Mouse (Mus musculus) urinary bladder, postnatal 4 days (tissue): Measurements from ENCODE around the gene Ttc9c.

Source experiments
- DNase-seq, 2 experiments: peaks; one replicate each; pipeline ENCODE4 v3.0.0; 2021 to 2022; ENCODE audit warnings: low spot score in 2 of 2

The Ttc9c gene

GRCm38 (mm10) chr19:8830664-8831063 is 11.5 kb upstream of the Ttc9c start:
- DNase-seq = no peak

DNA sequence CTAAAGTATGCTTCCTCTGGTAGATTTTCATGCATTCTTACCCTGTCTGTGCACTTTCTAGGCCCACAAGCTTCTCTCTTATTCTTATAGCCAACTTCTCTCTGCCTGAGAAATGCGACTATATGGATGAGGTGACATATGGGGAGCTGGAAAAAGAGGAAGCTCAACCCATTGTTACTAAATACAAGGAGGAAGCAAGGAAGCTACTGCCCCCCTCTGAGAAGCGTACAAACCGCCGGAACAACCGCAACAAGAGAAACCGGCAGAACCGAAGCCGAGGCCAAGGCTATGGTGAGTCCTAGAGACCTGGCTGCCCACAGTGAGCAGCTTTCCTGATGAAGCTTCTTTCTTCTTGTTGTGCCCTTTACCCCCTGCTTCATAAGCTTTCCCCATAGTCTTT is 10.5 kb upstream of the Ttc9c start, which contains the start of gene AC129217.1:
Gene AC129217.1, plus strand, starts transcription at position 114 of the 400 bp plus-strand sequence.
- DNase-seq = no peak

DNA sequence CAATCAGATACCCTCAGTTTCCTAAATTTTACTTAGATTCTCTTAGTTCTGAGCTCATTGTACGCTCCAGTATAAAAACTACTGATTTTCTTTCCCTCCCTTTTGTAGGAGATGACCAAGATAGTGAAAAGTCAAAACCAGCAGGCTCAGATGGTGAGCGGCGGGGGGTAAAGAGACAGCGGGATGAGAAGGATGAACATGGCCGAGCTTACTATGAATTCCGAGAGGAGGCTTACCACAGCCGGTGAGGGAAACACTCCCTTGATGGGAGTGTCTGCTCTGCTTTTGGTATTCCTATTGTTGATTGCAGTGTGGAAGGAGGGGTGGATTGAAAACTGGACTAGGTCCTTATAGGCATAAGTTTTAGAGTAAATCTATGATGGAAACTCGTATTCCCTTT is 3.6 kb upstream of the Ttc9c start:
- DNase-seq = no peak

DNA sequence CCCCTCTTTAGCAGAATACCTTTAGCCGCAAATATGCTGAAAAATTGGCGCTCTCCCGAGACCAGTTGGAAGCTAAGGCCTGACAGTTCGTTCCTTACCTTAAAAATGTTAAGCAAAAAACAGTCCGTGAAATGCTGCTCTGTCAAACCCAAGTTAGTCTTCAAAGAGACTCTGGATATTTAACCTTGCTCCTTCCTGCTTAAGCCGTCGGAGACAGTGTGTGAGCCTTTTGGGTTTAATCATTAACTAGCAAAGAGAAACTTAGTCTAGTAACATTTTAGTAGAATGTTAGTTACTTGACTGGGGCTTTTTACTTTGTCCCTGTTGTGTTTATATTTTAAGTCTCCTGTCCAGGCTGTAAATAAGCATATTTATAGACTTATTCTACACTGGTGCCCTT is 2.0 kb upstream of the Ttc9c start:
- DNase-seq = no peak

DNA sequence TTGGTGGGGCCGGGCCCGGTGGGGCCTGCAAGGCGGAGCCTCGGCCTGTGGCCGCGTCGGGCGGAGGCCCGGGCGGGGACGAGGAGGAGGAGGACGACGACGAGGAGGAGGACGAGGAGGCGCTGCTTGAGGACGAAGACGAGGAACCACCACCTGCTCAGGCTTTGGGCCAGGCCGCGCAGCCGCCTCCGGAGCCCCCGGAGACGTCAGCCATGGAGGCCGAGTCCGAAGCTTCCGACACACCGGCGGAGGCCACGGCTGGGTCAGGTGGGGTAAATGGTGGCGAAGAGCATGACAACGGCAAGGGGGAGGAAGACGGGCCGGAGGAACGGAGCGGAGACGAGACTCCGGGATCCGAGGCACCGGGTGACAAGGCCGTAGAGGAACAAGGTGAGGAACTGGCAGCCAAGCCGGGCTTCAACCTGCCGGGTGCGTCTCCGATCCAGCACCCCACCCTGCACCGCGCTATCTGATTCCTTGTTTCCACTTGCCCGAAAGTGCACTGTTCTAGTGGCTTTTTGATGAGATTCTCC is 1.4 kb upstream of the Ttc9c start:
- no peak for DNase-seq

DNA sequence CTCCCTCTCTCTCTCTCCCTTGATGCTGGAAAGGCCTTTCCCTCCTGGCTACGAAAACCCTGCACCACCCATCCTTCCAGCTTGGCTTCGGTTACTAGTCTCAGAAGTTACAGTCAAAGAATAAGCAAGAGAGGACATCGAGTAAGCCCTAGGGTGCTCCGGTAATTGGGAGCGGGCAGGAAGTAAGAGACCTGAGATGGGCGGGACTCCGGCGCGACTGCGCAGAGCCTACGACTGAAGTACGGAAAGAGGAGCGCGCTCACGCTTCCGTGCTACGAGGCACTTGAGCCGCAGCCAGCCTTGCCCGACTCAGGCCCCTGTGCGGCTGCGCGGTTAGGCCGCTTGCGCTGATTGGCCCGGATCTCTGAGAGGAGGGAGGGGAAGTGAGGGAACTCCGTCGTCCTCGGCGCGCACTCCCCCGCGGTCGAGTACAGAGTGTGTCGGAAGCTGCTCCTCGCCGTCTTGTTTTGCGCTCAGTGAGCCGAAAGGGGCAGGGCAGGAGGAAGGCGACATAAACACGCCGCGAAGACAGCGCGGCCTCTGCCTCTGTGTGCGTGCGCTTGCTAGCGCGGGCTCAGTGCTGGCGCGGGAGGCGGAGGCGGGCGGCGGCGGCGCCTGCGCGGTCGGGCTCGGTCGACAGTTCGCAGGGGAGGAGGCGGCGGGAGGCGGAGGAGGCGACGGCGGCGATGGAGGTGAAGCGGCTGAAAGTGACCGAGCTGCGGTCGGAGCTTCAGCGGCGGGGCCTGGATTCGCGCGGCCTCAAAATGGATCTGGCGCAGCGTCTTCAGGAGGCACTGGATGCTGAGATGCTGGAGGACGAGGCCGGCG is 677 bp upstream of the Ttc9c start, which contains the start of gene Hnrnpul2:
Gene Hnrnpul2, plus strand, starts transcription at position 415 of the 828 bp plus-strand sequence.
- peak; percentile 98 for DNase-seq

- DNase-seq = no peak
Measured at GRCm38 (mm10) chr19:8818301-8818798, 783 bp downstream of the Ttc9c start.

- no peak for DNase-seq
Measured at GRCm38 (mm10) chr19:8817001-8817400, 2.1 kb downstream of the Ttc9c start.

GRCm38 (mm10) chr19:8815812-8816211 is 3.3 kb downstream of the Ttc9c start:
- no peak for DNase-seq

GRCm38 (mm10) chr19:8806810-8807209 is 12.3 kb downstream of the Ttc9c start:
- DNase-seq = no peak

- no peak for DNase-seq
Measured at GRCm38 (mm10) chr19:8803879-8804660, 15.1 kb downstream of the Ttc9c start.

DNA sequence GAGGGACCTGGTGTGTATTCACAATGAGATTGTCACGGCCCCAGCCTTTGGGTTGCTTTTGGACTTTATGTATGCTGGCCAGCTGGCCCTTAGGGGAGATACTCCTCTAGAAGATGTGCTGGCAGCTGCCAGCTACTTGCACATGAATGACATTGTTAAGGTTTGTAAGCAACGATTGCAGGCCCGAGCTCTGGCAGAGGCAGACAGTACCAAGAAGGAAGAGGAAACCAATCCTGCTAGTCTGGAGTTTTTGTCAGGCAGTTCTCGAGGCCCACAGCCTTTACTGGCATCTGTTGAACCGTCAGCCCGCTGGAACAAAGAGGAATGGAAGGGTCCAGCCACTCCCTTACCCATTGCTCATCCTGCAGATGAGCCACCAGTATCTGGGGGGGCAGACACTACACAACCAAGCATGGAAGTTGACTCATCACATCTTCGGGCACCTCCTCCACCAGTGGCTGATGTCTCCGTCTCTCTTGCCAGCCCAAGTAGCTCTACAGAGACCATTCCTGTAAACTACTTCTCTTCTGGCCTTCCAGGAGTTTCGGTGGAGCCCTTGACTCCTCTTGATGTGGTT is 15.8 kb downstream of the Ttc9c start:
- no peak for DNase-seq

DNA sequence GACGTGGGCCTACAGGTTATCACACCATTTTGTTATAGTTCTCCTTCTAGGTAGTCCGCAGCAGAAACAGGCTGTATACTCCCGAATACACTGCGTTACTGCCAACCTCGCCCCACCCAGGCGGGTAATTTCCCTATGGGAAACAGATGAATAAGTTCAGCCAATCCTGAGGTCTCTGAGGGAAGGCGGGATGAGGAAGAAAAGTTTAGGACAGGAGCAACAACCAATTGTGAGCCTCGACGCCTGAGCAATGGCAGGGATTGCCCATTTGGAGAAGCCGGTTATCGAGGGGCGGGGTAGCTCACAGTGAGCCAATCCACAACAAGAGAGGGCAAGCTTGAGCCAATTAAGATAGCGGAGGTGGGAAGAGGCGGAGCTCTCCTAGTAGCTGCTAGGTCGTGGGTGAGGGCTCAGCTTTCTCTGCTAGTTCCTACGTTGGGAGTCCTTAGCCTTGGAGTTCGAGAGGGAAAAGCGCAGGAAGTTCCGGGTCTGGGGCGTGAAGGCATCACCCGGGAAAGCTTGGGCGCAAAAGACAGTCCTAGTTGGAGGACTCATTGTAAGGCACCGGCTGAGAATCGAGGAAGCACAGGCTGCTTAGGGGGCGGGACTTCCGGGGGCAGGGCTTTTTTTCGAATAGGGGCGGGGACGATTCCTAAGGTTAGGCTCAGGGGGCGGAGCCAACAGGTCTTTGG is 16.9 kb downstream of the Ttc9c start, which contains the start of gene Zbtb3:
Gene Zbtb3, plus strand, starts transcription at position 426 of the 692 bp plus-strand sequence.
- peak; percentile 92 to 93 for DNase-seq

DNA sequence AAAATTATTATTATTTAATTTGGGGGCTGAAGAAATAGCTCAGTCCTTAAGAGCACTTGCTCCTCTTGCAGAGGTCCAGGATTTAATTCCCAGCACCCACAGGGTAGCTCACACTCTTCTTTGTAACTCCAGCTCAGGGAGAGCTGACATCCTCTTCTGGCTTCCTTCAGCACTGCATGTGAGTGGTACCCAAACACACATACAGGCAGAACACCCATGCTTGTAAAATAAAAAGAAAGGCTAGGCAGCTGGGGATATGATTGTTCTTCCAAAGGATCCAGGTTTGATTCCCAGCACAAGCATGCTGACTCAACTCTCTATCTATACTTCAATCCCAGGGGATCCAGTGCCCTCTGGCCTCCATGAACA is 20.2 kb downstream of the Ttc9c start:
- DNase-seq = no peak

GRCm38 (mm10) chr19:8798264-8798946 is 20.7 kb downstream of the Ttc9c start, which contains the start of gene Polr2g:
Polr2g (minus strand) TSS chr19:8798577.
- peak; percentile 86 to 89 for DNase-seq

DNA sequence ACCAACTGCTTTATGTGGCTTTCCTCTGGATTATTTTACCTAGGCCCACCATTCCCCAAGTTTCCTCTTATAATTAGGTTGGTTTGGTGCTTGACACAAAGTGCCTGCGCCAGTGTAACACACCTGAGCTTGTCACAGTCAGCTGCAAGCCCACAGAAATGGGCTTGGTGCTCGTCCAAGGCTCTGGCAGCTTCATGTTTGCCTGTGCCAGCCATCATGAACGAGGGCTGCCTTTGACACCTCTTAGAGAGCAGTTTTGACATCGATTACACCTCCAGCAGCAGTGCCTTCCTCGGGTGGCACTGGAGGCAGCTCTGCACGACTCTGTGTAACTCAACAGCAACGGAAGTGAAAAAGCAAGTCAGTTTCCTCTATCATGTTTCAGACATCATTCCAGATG is 29.0 kb downstream of the Ttc9c start:
- no peak for DNase-seq

DNA sequence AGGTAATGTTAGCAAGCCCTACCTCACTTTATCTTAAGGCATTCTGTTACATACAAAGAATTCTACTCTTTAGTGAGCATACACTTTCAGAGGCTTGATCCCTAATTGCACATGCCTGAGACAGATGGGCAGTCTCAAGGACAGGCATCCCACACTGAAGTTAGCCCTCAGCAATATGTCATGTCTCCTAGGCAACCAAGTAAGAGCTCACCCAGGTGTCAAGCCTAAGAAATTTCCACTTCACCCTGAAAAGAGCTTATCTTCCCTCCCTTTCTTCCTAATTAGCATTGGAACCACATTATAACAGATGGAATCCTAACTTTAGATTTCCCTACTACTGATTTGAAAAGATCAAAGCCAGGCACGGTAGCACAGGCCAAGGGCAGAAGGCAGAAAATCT is 30.0 kb downstream of the Ttc9c start:
- DNase-seq = no peak

GRCm38 (mm10) chr19:8788521-8788920 is 30.6 kb downstream of the Ttc9c start:
- DNase-seq = no peak

DNA sequence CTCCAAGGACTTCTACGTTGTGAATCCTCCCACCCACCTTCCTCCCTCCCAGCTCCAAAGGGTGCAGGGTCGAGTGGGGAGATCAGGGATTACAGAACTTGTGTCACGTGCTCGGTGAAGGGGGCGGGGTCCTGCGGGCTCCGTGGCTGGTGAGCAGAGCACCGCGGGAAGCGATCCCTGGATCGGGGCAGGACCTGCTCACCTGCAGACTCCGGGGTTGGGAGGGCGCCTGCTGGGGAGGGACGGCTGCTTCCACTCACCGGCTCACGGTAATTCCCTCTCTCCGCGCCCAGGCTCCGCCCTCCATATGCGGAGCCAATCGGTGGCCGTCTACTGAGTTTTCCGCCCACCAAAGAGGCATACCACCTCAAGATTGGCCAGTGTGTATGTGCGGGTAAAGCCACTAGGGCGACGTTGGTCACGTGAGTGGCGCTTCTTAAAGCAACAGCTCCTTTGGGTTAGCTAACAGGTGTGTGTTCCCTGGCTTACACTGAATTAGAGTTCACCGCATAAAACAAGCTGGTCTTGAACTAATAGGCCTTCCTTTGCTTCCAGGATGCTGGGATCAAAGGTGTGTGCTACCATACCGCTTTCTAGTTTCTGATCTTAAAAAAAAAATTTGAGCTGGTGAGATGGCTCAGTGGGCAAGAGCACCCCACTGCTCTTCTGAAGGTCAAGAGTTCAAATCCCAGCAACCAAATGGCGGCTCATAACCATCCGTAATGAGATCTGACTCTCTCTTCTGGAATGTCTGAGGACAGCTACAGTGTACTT is 32.9 kb downstream of the Ttc9c start, which contains the start of gene Taf6l:
Gene Taf6l, minus strand, starts transcription at position 410 of the 774 bp plus-strand sequence.
- peak; percentile 84 to 85 for DNase-seq

DNA sequence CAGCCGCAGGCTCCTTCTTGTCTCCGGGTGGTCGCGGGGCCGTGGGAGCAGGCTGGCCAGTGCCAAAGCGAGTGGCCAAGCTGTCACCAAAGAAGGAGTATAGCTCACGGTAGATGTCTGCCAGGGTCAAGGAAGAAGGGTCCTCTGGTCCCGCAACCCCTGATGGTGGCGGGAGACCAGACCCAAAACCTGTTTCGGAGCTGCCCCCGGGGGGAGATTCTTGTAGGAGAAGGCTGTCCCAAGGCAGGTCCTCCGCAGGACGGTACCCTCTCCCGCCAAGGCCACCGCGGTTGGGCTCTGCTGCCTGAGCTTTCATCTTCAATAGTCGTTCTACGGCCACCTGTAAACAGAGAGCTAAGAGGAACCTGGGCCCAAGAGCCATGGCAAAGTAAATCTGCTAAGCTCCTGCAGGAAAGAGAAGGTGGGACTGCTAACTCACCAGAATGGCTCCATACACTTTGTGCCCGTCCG is 44.1 kb downstream of the Ttc9c start:
- peak in 1 of 2 experiments; percentile 29 for DNase-seq
